Mouse (Mus musculus) ES-Bruce4 (cell line): ENCODE measurements at regions not wholly inside any gene's neighbourhood (a gene's known extent, or its start where the extent isn't known, plus 50 kb on each side); places are given as distances from the start of the nearest gene placed in this dataset.

Source experiments
- CTCF ChIP-seq: IDR thresholded peaks from one replicate; pipeline ENCODE4 v1.8.1; 2011; ENCODE audit warnings: low read depth, low read length
- EP300 ChIP-seq: IDR thresholded peaks from 2 replicates; pipeline ENCODE4 v1.6.1; 2011; ENCODE audit warnings: low read depth, low read length; ENCODE audit not compliant: insufficient read depth
- POLR2A ChIP-seq: IDR thresholded peaks from one replicate; pipeline ENCODE4 v1.8.1; 2011; ENCODE audit warnings: low read length; ENCODE audit not compliant: insufficient read depth

- TF ChIP-seq CTCF: no peak
- no peak for TF ChIP-seq POLR2A
- no peak for TF ChIP-seq EP300
Measured at GRCm38 (mm10) chr13:43994361-43994760, 209.8 kb downstream of the Cd83 start.
